Comparison of ENCODE assay signal across 16 mouse cellular contexts in genomic region chr2:163370175-163370574, GRCm38 (mm10). TPM values are rescaled to one million over a fixed set of nuclear protein-coding genes. Genes with fewer than 3 reads are reported as not detected.
DNase-seq lines count a peak whose midpoint lies in the region; ATAC-seq lines count a peak whose summit lies in the region.
"Had no signal": no experiment of that assay in that cellular context is flagged by ENCODE, and none has a peak within 500 bp of the region (broad histone marks: within the 10 kb centered on the region; RNA-seq: fewer than 3 reads in every experiment).

No protein-coding gene starts in this region.

- 0 out of 2 replicates have a peak, but pooled peaks cover 2% of the 10 kb centered on the region for H3K36me3 ChIP-seq in lung, embryonic 16.5 days (ENCODE audit: control insufficient read depth, insufficient read depth, low read length)
- no peaks in the 10 kb centered on the region for H3K36me3 ChIP-seq in intestine, embryonic 14.5 days (ENCODE audit: control insufficient read depth, insufficient read depth, low read length)
- no peaks in the 10 kb centered on the region; the same call in 1 of the 2 replicates for H3K36me3 ChIP-seq in stomach, embryonic 15.5 days
- no peaks in the 10 kb centered on the region for H3K36me3 ChIP-seq in hindbrain, embryonic 10.5 days
- H3K36me3 ChIP-seq: neural tube, embryonic 13.5 days had no signal

- peak overlapping the region; percentile 48 for H3K27ac ChIP-seq in lung, embryonic 16.5 days (ENCODE audit: low read length)
- H3K27ac ChIP-seq in intestine, embryonic 14.5 days (ENCODE audit: low read depth), result peak overlapping the region; percentile 66
- H3K27ac ChIP-seq in stomach, embryonic 15.5 days, result peak overlapping the region; percentile 76
- H3K27ac ChIP-seq in hindbrain, embryonic 10.5 days, result no peak overlapping the region
- H3K27ac ChIP-seq: neural tube, embryonic 13.5 days had no signal

- H3K9ac ChIP-seq in lung, embryonic 16.5 days (ENCODE audit: low read length), result 0 out of 2 replicates have a peak overlapping the region, but pooled peaks have one; percentile 27
- H3K9ac ChIP-seq in intestine, embryonic 14.5 days (ENCODE audit: low read length), result no peak overlapping the region
- no peak overlapping the region for H3K9ac ChIP-seq in stomach, embryonic 15.5 days
- H3K9ac ChIP-seq: neural tube, embryonic 13.5 days had no signal

- no peak overlapping the region for H3K4me2 ChIP-seq in lung, embryonic 16.5 days (ENCODE audit: low read depth, low read length)
- no peak overlapping the region for H3K4me2 ChIP-seq in intestine, embryonic 14.5 days (ENCODE audit: low read length)
- H3K4me2 ChIP-seq in stomach, embryonic 15.5 days, result no peak overlapping the region
- H3K4me2 ChIP-seq: neural tube, embryonic 13.5 days had no signal

- H3K4me3 ChIP-seq in lung, embryonic 16.5 days (ENCODE audit: low read length), result no peak overlapping the region
- no peak overlapping the region for H3K4me3 ChIP-seq in intestine, embryonic 14.5 days (ENCODE audit: low read depth, low read length)
- H3K4me3 ChIP-seq in stomach, embryonic 15.5 days (replicated peaks), result no peak overlapping the region
- H3K4me3 ChIP-seq in hindbrain, embryonic 10.5 days, result no peak overlapping the region
- H3K4me3 ChIP-seq: neural tube, embryonic 13.5 days had no signal

- peaks cover 3% of the 10 kb centered on the region; the same call in 1 of the 2 replicates for H3K4me1 ChIP-seq in lung, embryonic 16.5 days (replicated peaks; ENCODE audit: control insufficient read depth, insufficient read depth, low read length)
- H3K4me1 ChIP-seq in intestine, embryonic 14.5 days (replicated peaks; ENCODE audit: control insufficient read depth, insufficient read depth, low read length), result peaks cover 15% of the 10 kb centered on the region
- peaks cover 9% of the 10 kb centered on the region; the same call in 1 of the 2 replicates for H3K4me1 ChIP-seq in stomach, embryonic 15.5 days
- H3K4me1 ChIP-seq in hindbrain, embryonic 10.5 days (replicated peaks), result peaks cover 12% of the 10 kb centered on the region; the same call in 1 of the 2 replicates
- H3K4me1 ChIP-seq: neural tube, embryonic 13.5 days had no signal

- peak; percentile 56; the same call in 1 of the 2 replicates for ATAC-seq in lung, embryonic 16.5 days (ENCODE audit: low read depth)
- no peak for ATAC-seq in intestine, embryonic 14.5 days (replicated peaks; ENCODE audit: low FRiP score, low TSS enrichment, low read depth)
- peak; percentile 62; the same call in 1 of the 2 replicates for ATAC-seq in stomach, embryonic 15.5 days (ENCODE audit: insufficient read depth, low FRiP score, low read depth)
- ATAC-seq: midbrain, embryonic 16.5 days had no signal

- peak; percentile 97 for DNase-seq in heart, adult 11 months
- DNase-seq in heart, postnatal 25 days (ENCODE audit: low spot score), result no peak
- DNase-seq in lung, postnatal 14 days, result no peak
- no peak for DNase-seq in intestine, embryonic 14.5 days (ENCODE audit: low spot score)
- no peak for DNase-seq in cerebellum, postnatal 4 days (ENCODE audit: low spot score in 2 of 2)
- no peak for DNase-seq in hindbrain, embryonic 10.5 days (ENCODE audit: low spot score)
- DNase-seq: adrenal gland, postnatal 36 days; liver; right cerebral cortex, adult 18-20 months; thymus, postnatal 14 days had no signal

- 30% methylated on average over 4 of the region's 4 CpGs for WGBS in lung, embryonic 16.5 days
- WGBS in intestine, embryonic 14.5 days, result 22% methylated on average over 4 of the region's 4 CpGs
- WGBS in stomach, embryonic 15.5 days, result 19% methylated on average over 4 of the region's 4 CpGs
- 64% methylated on average over 4 of the region's 4 CpGs for WGBS in hindbrain, embryonic 10.5 days

- intact Hi-C loops in heart, postnatal 25 days (cut with DNase I), result no loop called here

- H3K27me3 ChIP-seq in lung, embryonic 16.5 days (ENCODE audit: control insufficient read depth, insufficient read depth, low read depth, low read length), result peaks cover 3% of the 10 kb centered on the region
- H3K27me3 ChIP-seq in intestine, embryonic 14.5 days (replicated peaks; ENCODE audit: control insufficient read depth, insufficient read depth, low read length), result peaks cover 8% of the 10 kb centered on the region
- H3K27me3 ChIP-seq in stomach, embryonic 15.5 days (replicated peaks), result peaks cover 3% of the 10 kb centered on the region
- peaks cover 18% of the 10 kb centered on the region for H3K27me3 ChIP-seq in hindbrain, embryonic 10.5 days (ENCODE audit: insufficient read depth, poor library complexity, severe bottlenecking)

- H3K9me3 ChIP-seq in lung, embryonic 16.5 days (ENCODE audit: control insufficient read depth, low read length), result no peaks in the 10 kb centered on the region
- 0 out of 2 replicates have a peak, but pooled peaks cover 1% of the 10 kb centered on the region for H3K9me3 ChIP-seq in intestine, embryonic 14.5 days (ENCODE audit: control insufficient read depth, low read length)
- no peaks in the 10 kb centered on the region for H3K9me3 ChIP-seq in stomach, embryonic 15.5 days
- H3K9me3 ChIP-seq in hindbrain, embryonic 10.5 days, result no peaks in the 10 kb centered on the region
- H3K9me3 ChIP-seq: neural tube, embryonic 13.5 days had no signal

RNA-seq across cellular contexts. Expression of gene Jph2, which starts 27.6 kb away (rescaled TPM):
- 100 to 1,000 TPM; 374 to 418 TPM for total RNA-seq in heart, postnatal 25 days (2021)
- polyA plus RNA-seq in lung, embryonic 16.5 days (2015; fragmentation: Nextera tagmentation; extraction: Ambion mirVana), result 4.4 and 4.8 TPM in 2 replicates
- 5.6 and 5.9 TPM in 2 replicates for polyA plus RNA-seq in intestine, embryonic 14.5 days (2014; fragmentation: Nextera tagmentation; extraction: Ambion mirVana)
- polyA plus RNA-seq in stomach, embryonic 15.5 days (2015; fragmentation: Nextera tagmentation; extraction: Ambion mirVana), result 12.7 and 13.1 TPM in 2 replicates
- polyA plus RNA-seq in hindbrain, embryonic 10.5 days (2016; fragmentation: Nextera tagmentation; extraction: Ambion mirVana), result 0.75 and 0.81 TPM in 2 replicates
- total RNA-seq: hematopoietic stem cell, adult 5-6 weeks; megakaryocyte progenitor cell, adult 5-6 weeks had no signal

RNA-seq across cellular contexts. Expression of gene Oser1, which starts 54.3 kb away (rescaled TPM):
- total RNA-seq in heart, postnatal 25 days (2021), result 10 to 100 TPM; 21.0 to 21.6 TPM
- 83.2 and 89.9 TPM in 2 replicates for polyA plus RNA-seq in lung, embryonic 16.5 days (2015; fragmentation: Nextera tagmentation; extraction: Ambion mirVana)
- polyA plus RNA-seq in intestine, embryonic 14.5 days (2014; fragmentation: Nextera tagmentation; extraction: Ambion mirVana), result 88.9 and 97.7 TPM in 2 replicates
- 79.1 and 84.6 TPM in 2 replicates for polyA plus RNA-seq in stomach, embryonic 15.5 days (2015; fragmentation: Nextera tagmentation; extraction: Ambion mirVana)
- 89.2 and 93.3 TPM in 2 replicates for polyA plus RNA-seq in hindbrain, embryonic 10.5 days (2016; fragmentation: Nextera tagmentation; extraction: Ambion mirVana)
